Comparison of ENCODE assay signal across 25 mouse cellular contexts in genomic region chr12:69666721-69667120, GRCm38 (mm10). TPM values are rescaled to one million over a fixed set of nuclear protein-coding genes. Genes with fewer than 3 reads are reported as not detected.
A peak's percentile ranks its signal among the peaks of the same experiment; 100 is the strongest.
DNase-seq lines count a peak whose midpoint lies in the region; ATAC-seq and TF ChIP-seq lines count a peak whose summit lies in the region.
"Had no signal": no experiment of that assay in that cellular context is flagged by ENCODE, and none has a peak within 500 bp of the region (broad histone marks: within the 10 kb centered on the region; RNA-seq: fewer than 3 reads in every experiment).

No protein-coding gene starts in this region.

- H3K4me1 ChIP-seq in midbrain, embryonic 11.5 days (ENCODE audit: control insufficient read depth, insufficient read depth, low read length): no peaks in the 10 kb centered on the region
- H3K4me1 ChIP-seq in midbrain, embryonic 15.5 days: no peaks in the 10 kb centered on the region
- H3K4me1 ChIP-seq: embryonic facial prominence, embryonic 12.5 days; embryonic facial prominence, embryonic 15.5 days; heart, embryonic 10.5 days; heart, embryonic 13.5 days; hindbrain, embryonic 15.5 days had no signal

- H3K27ac ChIP-seq in gastrocnemius, adult 2 months: peak overlapping the region; percentile 43; the same call in 1 of the 2 replicates
- H3K27ac ChIP-seq in midbrain, embryonic 11.5 days (ENCODE audit: low read depth, low read length): no peak overlapping the region
- H3K27ac ChIP-seq in midbrain, embryonic 15.5 days: no peak overlapping the region
- H3K27ac ChIP-seq: embryonic facial prominence, embryonic 12.5 days; embryonic facial prominence, embryonic 15.5 days; heart, adult 2 months; heart, embryonic 10.5 days; heart, embryonic 13.5 days; hindbrain, embryonic 15.5 days had no signal

- H3K9ac ChIP-seq in midbrain, embryonic 11.5 days (ENCODE audit: low read length): no peak overlapping the region
- no peak overlapping the region for H3K9ac ChIP-seq in midbrain, embryonic 15.5 days
- H3K9ac ChIP-seq: embryonic facial prominence, embryonic 12.5 days; embryonic facial prominence, embryonic 15.5 days; forebrain, postnatal 0 days; heart, embryonic 13.5 days; hindbrain, embryonic 15.5 days had no signal

- no peaks in the 10 kb centered on the region for H3K27me3 ChIP-seq in midbrain, embryonic 11.5 days (ENCODE audit: control insufficient read depth, insufficient read depth, low read length)
- no peaks in the 10 kb centered on the region for H3K27me3 ChIP-seq in midbrain, embryonic 15.5 days (replicated peaks)
- H3K27me3 ChIP-seq: embryonic facial prominence, embryonic 12.5 days; embryonic facial prominence, embryonic 15.5 days; heart, embryonic 13.5 days; hindbrain, embryonic 15.5 days; Patski had no signal

- no peak for ATAC-seq in midbrain, embryonic 11.5 days (ENCODE audit: low FRiP score)
- no peak for ATAC-seq in midbrain, embryonic 15.5 days (replicated peaks)
- ATAC-seq: forebrain, embryonic 14.5 days; forebrain, postnatal 0 days; Patski had no signal

- no peak for TF ChIP-seq CTCF in gastrocnemius, adult 2 months (IDR thresholded peaks at IDR 0.05)

- no peak overlapping the region for H3K4me3 ChIP-seq in gastrocnemius, adult 2 months
- no peak overlapping the region for H3K4me3 ChIP-seq in midbrain, embryonic 11.5 days (ENCODE audit: low read depth, low read length)
- no peak overlapping the region for H3K4me3 ChIP-seq in midbrain, embryonic 15.5 days
- H3K4me3 ChIP-seq: embryonic facial prominence, embryonic 12.5 days; embryonic facial prominence, embryonic 15.5 days; heart, adult 2 months; heart, embryonic 10.5 days; heart, embryonic 13.5 days; hindbrain, embryonic 15.5 days had no signal

- H3K9me3 ChIP-seq in midbrain, embryonic 11.5 days (ENCODE audit: control insufficient read depth, low read length): no peaks in the 10 kb centered on the region
- H3K9me3 ChIP-seq in midbrain, embryonic 15.5 days: no peaks in the 10 kb centered on the region
- H3K9me3 ChIP-seq: embryonic facial prominence, embryonic 12.5 days; embryonic facial prominence, embryonic 15.5 days; heart, embryonic 10.5 days; heart, embryonic 13.5 days; hindbrain, embryonic 15.5 days had no signal

- 98% methylated on average over 5 of the region's 5 CpGs for WGBS in midbrain, embryonic 11.5 days
- WGBS in midbrain, embryonic 15.5 days: 97% methylated on average over 5 of the region's 5 CpGs

- H3K36me3 ChIP-seq in midbrain, embryonic 11.5 days (ENCODE audit: control insufficient read depth, insufficient read depth, low read length): no peaks in the 10 kb centered on the region
- no peaks in the 10 kb centered on the region for H3K36me3 ChIP-seq in midbrain, embryonic 15.5 days (replicated peaks)
- H3K36me3 ChIP-seq: embryonic facial prominence, embryonic 12.5 days; hindbrain, embryonic 15.5 days had no signal

- no peak overlapping the region for H3K4me2 ChIP-seq in midbrain, embryonic 11.5 days
- no peak overlapping the region for H3K4me2 ChIP-seq in midbrain, embryonic 15.5 days
- H3K4me2 ChIP-seq: embryonic facial prominence, embryonic 12.5 days; embryonic facial prominence, embryonic 15.5 days; heart, embryonic 13.5 days; hindbrain, embryonic 15.5 days had no signal

- peak; percentile 33 for DNase-seq in gastrocnemius, adult 2 months
- no peak for DNase-seq in gastrocnemius, adult 8-10 months (ENCODE audit: low spot score in 2 of 2)
- peak; percentile 49 for DNase-seq in midbrain, embryonic 11.5 days (ENCODE audit: low spot score, missing footprints)
- DNase-seq in lung, postnatal 36 days: peak; percentile 49
- no peak for DNase-seq in right cerebral cortex, postnatal 25 days
- no peak for DNase-seq in embryo, embryonic 9.5 days (ENCODE audit: extremely low spot score)
- DNase-seq: adrenal gland, postnatal 10 days; adrenal gland, postnatal 36 days; cerebellum, adult 18-20 months; cerebellum, adult 9-10 months; cerebellum, postnatal 14 days; forebrain, postnatal 0 days; gastrocnemius, postnatal 10 days; gastrocnemius, postnatal 36 days; heart, adult 2 months; heart, postnatal 14 days; heart, postnatal 4 days had no signal

- intact Hi-C loops in gastrocnemius, adult 2 months (cut with DNase I): loop anchor here (5.0 kb wide), 1 partner anchor 174 kb away; no protein-coding TSS in a partner anchor

RNA-seq across cellular contexts. Expression of gene Sos2, which starts 14.9 kb away (rescaled TPM):
- 10 to 100 TPM; 45.1 to 55.4 TPM for total RNA-seq in gastrocnemius, adult 2 months (2021)
- 10 to 100 TPM; 53.2 to 59.9 (median 55.7) TPM for total RNA-seq in gastrocnemius, adult 8-10 months (2022)
- polyA plus RNA-seq in midbrain, embryonic 11.5 days (2014; fragmentation: Nextera tagmentation; extraction: Ambion mirVana): 10.5 and 12.0 TPM in 2 replicates
- polyA plus RNA-seq in midbrain, embryonic 15.5 days (2015; fragmentation: Nextera tagmentation; extraction: Ambion mirVana): 13.0 and 13.2 TPM in 2 replicates

RNA-seq across cellular contexts. Expression of gene L2hgdh, which starts 58.0 kb away (rescaled TPM):
- total RNA-seq in gastrocnemius, adult 2 months (2021): 10 to 100 TPM; 38.7 to 39.6 TPM
- total RNA-seq in gastrocnemius, adult 8-10 months (2022): 10 to 100 TPM; 41.3 to 48.5 (median 45.1) TPM
- 9.7 and 13.6 TPM in 2 replicates for polyA plus RNA-seq in midbrain, embryonic 11.5 days (2014; fragmentation: Nextera tagmentation; extraction: Ambion mirVana)
- 14.3 and 14.5 TPM in 2 replicates for polyA plus RNA-seq in midbrain, embryonic 15.5 days (2015; fragmentation: Nextera tagmentation; extraction: Ambion mirVana)

RNA-seq across cellular contexts. Expression of gene Atp5s, which starts 58.0 kb away (rescaled TPM):
- total RNA-seq in gastrocnemius, adult 2 months (2021): 10 to 100 TPM; 20.1 to 24.4 TPM
- total RNA-seq in gastrocnemius, adult 8-10 months (2022): 10 to 100 TPM; 16.3 to 19.1 (median 17.1) TPM
- 18.0 and 19.3 TPM in 2 replicates for polyA plus RNA-seq in midbrain, embryonic 11.5 days (2014; fragmentation: Nextera tagmentation; extraction: Ambion mirVana)
- polyA plus RNA-seq in midbrain, embryonic 15.5 days (2015; fragmentation: Nextera tagmentation; extraction: Ambion mirVana): 33.0 and 33.3 TPM in 2 replicates

Comparison
In these comparisons a context has a peak if more than half of its experiments do, and no peak if none do; other contexts are left out.
1. DNase-seq: peak in gastrocnemius, adult 2 months (single experiment), midbrain, embryonic 11.5 days (single experiment) and lung, postnatal 36 days (single experiment); none in gastrocnemius, adult 8-10 months (0 of 2), right cerebral cortex, postnatal 25 days (single experiment) and embryo, embryonic 9.5 days (single experiment).